Mouse (Mus musculus): ENCODE measurements at regions not wholly inside any gene's neighbourhood (a gene's known extent, or its start where the extent isn't known, plus 50 kb on each side); places are given as distances from the start of the nearest gene placed in this dataset.

DNA sequence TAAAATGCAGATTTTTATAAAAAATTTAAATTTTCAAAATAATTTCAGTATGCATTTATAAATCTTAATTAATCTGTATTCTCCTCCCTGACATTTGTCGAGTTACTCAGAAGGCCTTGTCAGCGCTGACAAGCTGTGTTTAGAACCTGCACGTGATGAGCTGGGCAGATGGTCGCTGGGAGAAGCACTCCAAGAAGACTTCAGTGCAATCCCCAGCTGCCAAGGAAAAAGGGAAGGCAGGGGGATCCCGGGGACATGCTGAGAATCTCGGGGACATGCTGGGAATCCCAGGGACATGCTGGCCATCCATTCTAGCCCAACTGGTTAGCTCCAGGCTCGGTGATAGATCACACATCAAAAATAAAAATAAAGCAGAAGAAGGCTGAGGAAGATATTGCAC lies 172.9 kb downstream of the Hlx start:
- Histone ChIP-seq H3K4me3 (ENCODE audit: control insufficient read depth in 1 of 2, insufficient read depth in 1 of 2, low read depth in 2 of 2, low read length in 2 of 2) (no peak overlapping the region), H3K9me3 (replicated peaks; ENCODE audit: insufficient read depth, low read length) (no peaks in the 10 kb centered on the region), H3K79me2 (ENCODE audit: control insufficient read depth, insufficient read depth, low read length, poor library complexity) (no peaks in the 10 kb centered on the region), H3K36me3 (ENCODE audit: control insufficient read depth in 1 of 2, insufficient read depth in 2 of 2, low read length in 2 of 2) (no peaks in the 10 kb centered on the region), H3K9ac (ENCODE audit: control insufficient read depth, low read depth, low read length, poor library complexity, severe bottlenecking) (no peak overlapping the region), H3K4me1 (ENCODE audit: control insufficient read depth in 1 of 2, insufficient read depth in 2 of 2, low read length in 2 of 2) (no peaks in the 10 kb centered on the region), H3K27me3 (ENCODE audit: control insufficient read depth in 1 of 2, insufficient read depth in 2 of 2, low read length in 2 of 2) (no peaks in the 10 kb centered on the region), H3K27ac (ENCODE audit: control insufficient read depth, low read depth, low read length) (no peak overlapping the region)
- TF ChIP-seq MXI1 (IDR thresholded peaks at IDR 0.05; ENCODE audit: low read depth, low read length) = no peak
- no peak for TF ChIP-seq UBTF (IDR thresholded peaks at IDR 0.05; ENCODE audit: borderline replicate concordance, insufficient read depth, low read depth, low read length)
- no peak for TF ChIP-seq GABPA (IDR thresholded peaks at IDR 0.05; ENCODE audit: low read depth, low read length)
- TF ChIP-seq POLR2AphosphoS5 (IDR thresholded peaks at IDR 0.05; ENCODE audit: borderline replicate concordance, low read depth, low read length) = no peak
- TF ChIP-seq TAL1 (IDR thresholded peaks at IDR 0.05; ENCODE audit: low read length) = no peak
- TF ChIP-seq ZNF384 (IDR thresholded peaks at IDR 0.05; ENCODE audit: low read depth, low read length) = no peak
- no peak for TF ChIP-seq ZMIZ1 (IDR thresholded peaks at IDR 0.05; ENCODE audit: low read depth, low read length)
- TF ChIP-seq JUND (IDR thresholded peaks at IDR 0.05; ENCODE audit: low read depth, low read length) = no peak
- TF ChIP-seq MAX (IDR thresholded peaks at IDR 0.05; ENCODE audit: low read length) = no peak
- TF ChIP-seq NELFE (IDR thresholded peaks at IDR 0.05; ENCODE audit: low read depth, low read length) = no peak
- TF ChIP-seq ETS1 (IDR thresholded peaks at IDR 0.05; ENCODE audit: low read depth, low read length) = no peak
- TF ChIP-seq USF2 (IDR thresholded peaks at IDR 0.05; ENCODE audit: borderline replicate concordance in 1 of 2, insufficient read depth in 1 of 2, low read depth in 1 of 2, low read length in 2 of 2) = no peak
- TF ChIP-seq MYB (IDR thresholded peaks at IDR 0.05; ENCODE audit: low read depth, low read length) = no peak
- no peak for TF ChIP-seq ZKSCAN1 (IDR thresholded peaks at IDR 0.05; ENCODE audit: low read depth, low read length)
- no peak for TF ChIP-seq HCFC1 (IDR thresholded peaks at IDR 0.05; ENCODE audit: low read depth, low read length)
- TF ChIP-seq ELF1 (IDR thresholded peaks at IDR 0.05; ENCODE audit: low read depth, low read length) = no peak
- no peak for TF ChIP-seq SIN3A (IDR thresholded peaks at IDR 0.05; ENCODE audit: low read length)
- DNase-seq (ENCODE audit: low read depth, low spot score) = no peak

DNA sequence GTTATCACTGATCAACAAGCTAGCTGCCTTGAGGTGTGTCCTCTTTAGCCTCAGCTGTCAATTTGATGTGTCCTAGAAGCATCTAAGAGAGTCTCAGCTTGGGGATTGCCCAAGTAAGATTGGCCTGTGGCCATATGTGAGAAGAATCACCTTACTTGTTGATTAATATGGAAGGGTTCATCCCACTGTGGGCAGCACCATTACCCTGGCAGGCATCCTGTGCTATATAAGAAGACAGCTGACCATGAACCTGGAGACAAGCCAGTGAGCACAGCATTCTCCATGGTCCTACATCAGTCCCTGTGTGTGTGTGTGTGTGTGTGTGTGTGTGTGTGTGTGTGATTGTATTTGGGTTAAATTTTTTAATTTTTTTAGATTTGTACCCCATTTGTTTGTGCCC lies 178.6 kb downstream of the Hlx start:
- TF ChIP-seq POLR2AphosphoS5 (IDR thresholded peaks at IDR 0.05; ENCODE audit: borderline replicate concordance, low read depth, low read length) (no peak), NELFE (IDR thresholded peaks at IDR 0.05; ENCODE audit: low read depth, low read length) (no peak), E2F4 (IDR thresholded peaks at IDR 0.05; ENCODE audit: borderline replicate concordance, low read depth, low read length) (no peak), POLR2AphosphoS2 (IDR thresholded peaks at IDR 0.05; ENCODE audit: low read length) (no peak), MEF2A (IDR thresholded peaks at IDR 0.05; ENCODE audit: extremely low read depth, insufficient replicate concordance, low read depth, low read length, poor library complexity, severe bottlenecking) (no peak), ETS1 (IDR thresholded peaks at IDR 0.05; ENCODE audit: low read depth, low read length) (no peak), MAZ (IDR thresholded peaks at IDR 0.05; ENCODE audit: low read depth, low read length) (no peak), GABPA (IDR thresholded peaks at IDR 0.05; ENCODE audit: low read depth, low read length) (no peak), CTCF (IDR thresholded peaks at IDR 0.05 in 2 of 3, conservative IDR thresholded peaks at IDR 0.05 in 1 of 3; ENCODE audit: control insufficient read depth in 1 of 3, insufficient read depth in 1 of 3, low read depth in 2 of 3, low read length in 3 of 3, poor library complexity in 1 of 3, severe bottlenecking in 1 of 3) (no peak), MAX (IDR thresholded peaks at IDR 0.05; ENCODE audit: low read length) (no peak)
- H3K4me1 ChIP-seq (ENCODE audit: control insufficient read depth in 1 of 2, insufficient read depth in 2 of 2, low read length in 2 of 2) = no peaks in the 10 kb centered on the region

More for the DNA sequence above, 178.6 kb downstream of the Hlx start:
- Histone ChIP-seq H3K9ac (ENCODE audit: control insufficient read depth, low read depth, low read length, poor library complexity, severe bottlenecking) (no peak overlapping the region), H3K4me3 (ENCODE audit: control insufficient read depth in 1 of 2, insufficient read depth in 1 of 2, low read depth in 2 of 2, low read length in 2 of 2) (no peak overlapping the region), H3K27ac (ENCODE audit: control insufficient read depth, low read depth, low read length) (no peak overlapping the region), H3K27me3 (ENCODE audit: control insufficient read depth in 1 of 2, insufficient read depth in 2 of 2, low read length in 2 of 2) (no peaks in the 10 kb centered on the region), H3K36me3 (ENCODE audit: control insufficient read depth in 1 of 2, insufficient read depth in 2 of 2, low read length in 2 of 2) (no peaks in the 10 kb centered on the region), H3K9me3 (replicated peaks; ENCODE audit: insufficient read depth, low read length) (no peaks in the 10 kb centered on the region), H3K79me2 (ENCODE audit: control insufficient read depth, insufficient read depth, low read length, poor library complexity) (no peaks in the 10 kb centered on the region)
- DNase-seq (ENCODE audit: low read depth, low spot score) = no peak

Measured in MEL (cell line).